Mouse (Mus musculus) layer of hippocampus, adult 18-20 months (tissue): ENCODE results near the gene Pfkfb4. TPM values are rescaled to one million over a fixed set of nuclear protein-coding genes. Genes with fewer than 3 reads are reported as not detected.

Source experiments
- DNase-seq, 2 experiments: peaks; one replicate each; pipeline ENCODE4 v3.0.0; 2022; ENCODE audit warnings: low spot score in 2 of 2
- long read RNA-seq: library from polyadenylated mRNA; stranded (forward); transcript quantifications from one replicate; pipeline ENCODE4 v2.0.0, GENCODE M21; 2021
- total RNA-seq, 2 experiments: library from RNA; stranded (reverse); gene quantifications; 2 replicates each; pipeline ENCODE4 v1.2.3; 2021

Gene Pfkfb4
- total RNA-seq = 10 to 100 TPM; 12.1 to 17.5 TPM
- long read RNA-seq, transcript Pfkfb4-203 (14 exons, 3,488 nt) = major isoform, 10 of 14 reads
- long read RNA-seq, partial matches to known transcripts = 2 of 14 reads
- long read RNA-seq, other reads (novel, unspliced or antisense) = 2 of 14 reads

GRCm38 (mm10) chr9:108991428-108992084, at the start of gene Pfkfb4:
Gene Pfkfb4 (plus strand): TSS chr9:108991778.
- DNase-seq = peak; percentile 93 to 96

GRCm38 (mm10) chr9:108945111-108945510, 46.5 kb upstream of the Pfkfb4 start:
- DNase-seq = peak in 1 of 2 experiments; percentile 26

GRCm38 (mm10) chr9:108945608-108946007, 46.0 kb upstream of the Pfkfb4 start:
- DNase-seq = no peak

- DNase-seq = no peak
These were observed 42.2 kb upstream of the Pfkfb4 start for GRCm38 (mm10) chr9:108949231-108949966.

DNA sequence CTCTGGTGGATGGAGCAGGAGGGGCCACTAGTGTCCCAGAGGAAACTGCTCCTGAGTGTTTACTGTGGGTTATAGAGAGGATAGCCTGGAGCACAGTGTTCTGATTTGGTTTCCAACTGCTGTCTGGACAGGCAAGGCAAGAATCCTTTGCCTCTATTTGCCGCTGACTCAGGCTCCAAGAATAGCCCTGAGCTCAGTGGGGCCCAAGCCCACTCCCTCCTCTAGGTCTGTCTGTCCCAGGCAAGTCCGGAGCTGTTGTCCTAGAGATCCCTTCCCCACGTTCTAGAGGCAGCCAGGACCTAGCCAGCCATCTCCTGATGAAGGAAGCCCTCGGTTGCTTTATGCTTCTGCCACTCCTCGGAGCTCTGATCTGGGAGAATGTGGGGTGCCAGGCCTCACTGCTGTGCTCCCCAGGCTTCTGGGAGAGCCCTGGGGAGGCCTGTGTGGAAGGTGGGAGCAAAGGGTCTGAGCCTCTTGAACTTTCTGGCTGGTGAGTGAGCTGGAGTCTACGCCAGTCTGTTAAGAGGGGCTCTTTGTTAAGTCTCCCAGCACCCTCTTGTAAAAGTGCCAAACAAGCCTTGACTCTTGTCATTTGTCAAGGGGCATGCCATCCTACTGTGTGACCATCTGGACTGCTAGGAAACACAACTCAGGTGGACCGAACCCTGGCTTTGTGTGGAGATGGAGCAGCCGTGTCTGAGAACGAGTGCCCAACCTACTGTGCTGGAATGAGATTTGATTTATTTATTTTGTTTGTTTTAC, 41.4 kb upstream of the Pfkfb4 start:
- no peak for DNase-seq

DNA sequence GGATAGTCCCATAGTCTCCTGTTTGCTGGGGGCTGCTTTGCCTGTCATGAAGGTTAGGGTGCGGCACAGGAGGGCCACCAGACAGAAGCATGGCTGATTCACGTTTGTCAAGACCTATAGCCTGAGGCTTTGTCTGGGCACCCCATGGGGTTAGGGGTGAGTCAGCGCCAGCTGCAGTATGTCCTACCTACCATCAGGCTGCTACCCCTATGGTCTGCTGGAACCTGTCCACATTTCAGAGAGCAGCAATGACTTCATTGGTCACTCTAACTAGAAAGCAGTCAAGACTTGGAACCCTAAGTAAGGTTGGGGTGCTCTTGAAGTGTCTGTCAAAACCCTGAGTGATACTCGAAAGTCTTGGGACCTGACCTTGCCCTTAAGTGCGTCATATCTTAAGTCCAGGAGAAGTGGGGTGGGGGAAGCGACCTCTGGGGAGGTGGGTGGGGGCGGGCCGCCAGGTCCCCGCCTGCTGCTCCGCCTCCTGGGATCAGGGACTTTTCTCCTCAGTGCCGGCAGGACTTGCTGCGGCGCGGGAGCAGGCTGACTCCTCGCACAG, 38.4 kb upstream of the Pfkfb4 start, which contains the start of gene Col7a1:
Col7a1 (plus strand) TSS at position 506 of the 556 bp plus-strand sequence.
- DNase-seq = no peak

- DNase-seq = no peak
These were observed 36.3 kb upstream of the Pfkfb4 start for GRCm38 (mm10) chr9:108955241-108955640.

DNA sequence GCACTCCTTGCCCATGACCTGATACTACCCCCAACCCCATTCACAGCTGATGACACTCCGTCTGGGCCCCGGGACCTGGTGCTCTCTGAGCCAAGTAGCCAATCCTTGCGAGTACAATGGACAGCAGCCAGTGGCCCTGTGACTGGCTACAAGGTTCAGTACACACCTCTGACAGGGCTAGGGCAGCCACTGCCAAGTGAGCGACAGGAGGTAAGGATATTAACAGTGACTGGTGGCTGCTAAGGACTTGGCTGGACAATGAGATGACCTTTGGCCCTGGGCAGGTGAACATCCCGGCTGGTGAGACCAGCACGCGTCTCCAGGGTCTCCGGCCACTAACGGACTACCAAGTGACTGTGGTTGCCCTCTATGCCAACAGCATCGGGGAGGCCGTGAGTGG, 35.7 kb upstream of the Pfkfb4 start:
- no peak for DNase-seq

GRCm38 (mm10) chr9:108963577-108963976, 28.0 kb upstream of the Pfkfb4 start:
- no peak for DNase-seq

- DNase-seq = no peak
These were observed 27.2 kb upstream of the Pfkfb4 start for GRCm38 (mm10) chr9:108964338-108964737.

DNA sequence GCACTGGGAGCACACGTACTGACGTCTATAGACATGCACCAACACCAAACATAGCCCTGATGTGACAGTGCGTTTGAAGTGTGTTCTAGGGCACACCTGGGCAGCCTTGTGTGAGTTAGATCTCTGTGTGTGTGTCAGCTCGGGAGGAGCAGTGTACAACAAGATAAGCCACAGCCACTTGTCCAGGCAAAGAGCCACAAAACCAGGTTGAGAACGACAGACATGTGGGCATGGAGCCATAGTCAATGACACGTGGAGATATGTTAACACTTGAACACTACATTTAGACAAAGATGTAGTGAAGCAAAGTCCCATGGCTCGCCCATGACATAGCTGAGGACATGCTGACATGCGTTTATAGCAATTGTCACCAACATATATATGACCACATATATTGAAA, 21.0 kb upstream of the Pfkfb4 start:
- no peak for DNase-seq

DNA sequence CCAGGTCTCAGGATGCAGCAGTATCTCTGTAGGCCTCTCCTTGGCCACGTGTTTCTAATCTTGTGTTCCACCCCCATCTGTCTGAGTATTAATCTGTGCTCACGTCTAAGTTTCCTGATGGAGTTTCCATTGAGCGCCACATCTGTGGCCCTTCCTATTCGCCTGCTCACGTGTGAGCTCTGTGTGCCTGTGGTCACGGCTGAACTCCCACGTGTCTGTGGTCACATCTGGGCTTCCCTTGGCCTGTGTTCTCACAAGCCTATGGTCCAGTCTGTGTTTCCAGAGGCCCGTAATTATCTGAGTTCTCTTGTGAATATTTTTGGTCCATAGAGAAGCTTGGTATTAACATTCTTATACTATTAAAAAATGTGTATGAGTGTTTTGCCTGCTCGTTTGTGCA, 15.1 kb upstream of the Pfkfb4 start:
- no peak for DNase-seq

DNA sequence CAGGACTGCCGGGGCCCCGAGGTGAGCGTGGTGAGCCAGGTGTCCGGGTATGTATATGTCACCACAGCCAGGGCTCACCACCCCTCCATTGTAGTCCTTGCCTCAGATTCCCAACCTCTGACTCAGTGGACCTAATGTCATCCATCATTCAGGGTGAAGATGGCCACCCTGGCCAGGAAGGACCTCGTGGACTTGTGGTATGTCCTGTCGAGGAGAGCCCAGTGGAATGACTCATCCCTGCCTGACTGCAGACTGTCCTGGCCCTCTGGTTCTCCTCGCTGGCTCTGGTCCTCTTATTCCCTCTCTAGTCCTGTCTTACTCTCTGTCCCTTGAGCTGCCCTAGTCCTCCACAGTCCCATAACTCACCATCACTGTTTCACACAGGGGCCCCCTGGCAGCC, 13.6 kb upstream of the Pfkfb4 start:
- DNase-seq = no peak

DNA sequence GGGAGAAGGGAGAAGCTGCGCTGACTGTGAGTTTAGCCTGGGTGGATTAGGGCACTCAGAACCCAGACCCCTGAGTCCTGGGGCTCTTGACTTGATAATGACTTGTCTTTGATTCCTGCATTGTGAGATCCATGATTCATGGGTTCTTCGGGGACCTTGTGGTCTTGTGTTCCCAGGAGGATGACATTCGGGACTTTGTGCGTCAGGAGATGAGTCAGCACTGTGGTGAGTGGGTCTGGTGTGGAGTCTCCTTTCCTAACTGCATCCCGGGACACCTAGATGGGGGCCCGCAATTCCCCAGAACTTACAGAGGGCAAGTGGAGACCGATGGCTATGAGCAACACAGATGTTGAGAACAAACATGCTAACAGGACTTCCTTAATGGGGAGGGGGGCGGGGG, 9.1 kb upstream of the Pfkfb4 start:
- DNase-seq = no peak

- DNase-seq = no peak
These were observed 8.4 kb upstream of the Pfkfb4 start for GRCm38 (mm10) chr9:108983209-108983608.

DNA sequence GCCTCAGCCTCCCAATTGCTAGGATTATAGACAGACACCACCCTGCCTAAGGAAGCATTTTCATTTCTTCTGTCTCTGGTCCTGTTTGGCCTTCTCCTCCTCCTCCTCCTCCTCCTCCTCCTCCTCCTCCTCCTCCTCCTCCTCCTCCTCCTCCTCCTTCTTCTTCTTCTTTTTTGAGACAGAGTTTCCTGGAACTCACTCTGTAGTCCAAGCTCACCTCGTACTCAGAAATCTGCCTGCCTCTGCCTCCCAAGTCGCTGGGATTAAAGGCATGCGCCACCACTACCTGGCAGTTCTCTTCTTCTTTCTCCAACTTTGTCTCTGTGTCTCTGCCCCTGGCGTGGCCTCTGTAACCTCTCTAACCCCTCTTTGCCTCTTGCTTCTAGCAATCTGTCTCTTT, 5.9 kb upstream of the Pfkfb4 start, which contains the start of gene Ucn2:
Ucn2 (plus strand) TSS at position 301 of the 400 bp plus-strand sequence.
- no peak for DNase-seq

DNA sequence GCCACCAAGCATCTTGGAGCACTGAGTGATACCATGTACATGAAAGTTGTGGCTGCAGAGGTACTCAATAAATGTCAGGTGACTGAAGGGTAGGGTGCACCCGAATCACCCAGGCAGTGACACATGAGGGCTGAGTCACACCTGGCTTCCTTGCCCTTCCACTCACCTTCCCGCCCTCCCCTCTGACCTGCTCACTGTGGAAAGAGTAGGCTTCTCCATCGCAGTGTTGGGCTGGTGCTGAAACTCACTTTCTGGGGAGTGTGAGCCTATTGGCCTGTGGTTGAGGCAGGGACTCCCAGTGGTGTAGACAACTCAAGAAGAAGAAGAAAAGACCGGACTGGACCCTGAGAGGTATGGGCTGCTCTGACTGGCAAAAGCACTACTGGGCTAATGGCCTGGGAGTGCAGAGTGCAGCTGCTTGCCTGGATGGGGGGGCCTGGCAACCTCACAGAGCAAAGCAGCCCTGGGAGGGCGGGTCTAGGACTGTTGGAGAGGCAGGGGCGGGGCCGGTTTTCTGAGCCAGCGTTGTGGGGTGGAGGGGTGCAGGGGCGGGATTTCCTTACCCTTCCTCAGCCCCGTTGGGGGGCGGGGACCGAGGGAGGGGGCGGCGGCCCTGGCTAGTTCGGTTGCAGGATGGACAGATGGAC, 3.8 kb upstream of the Pfkfb4 start:
- DNase-seq = no peak

GRCm38 (mm10) chr9:108989802-108990461, 1.6 kb upstream of the Pfkfb4 start:
- DNase-seq = no peak

DNA sequence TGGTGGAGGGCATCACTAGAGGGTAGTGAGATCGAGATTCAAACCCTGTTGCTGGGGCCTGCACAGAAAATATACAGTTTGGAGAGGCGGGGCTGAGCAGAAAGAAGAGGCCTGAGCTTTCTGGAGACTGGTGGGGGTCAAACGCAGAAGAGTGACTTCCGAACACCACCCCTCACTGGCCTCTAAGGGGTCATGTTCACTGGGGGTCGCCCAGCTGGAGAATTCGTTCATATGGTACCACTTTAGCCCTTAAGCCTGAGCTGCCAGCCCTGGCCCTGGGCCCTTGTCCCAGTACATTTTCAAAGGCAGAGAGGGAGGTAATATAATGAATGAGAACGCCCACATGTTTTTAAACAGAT, 1.1 kb upstream of the Pfkfb4 start:
- peak in 1 of 2 experiments; percentile 38 for DNase-seq

DNA sequence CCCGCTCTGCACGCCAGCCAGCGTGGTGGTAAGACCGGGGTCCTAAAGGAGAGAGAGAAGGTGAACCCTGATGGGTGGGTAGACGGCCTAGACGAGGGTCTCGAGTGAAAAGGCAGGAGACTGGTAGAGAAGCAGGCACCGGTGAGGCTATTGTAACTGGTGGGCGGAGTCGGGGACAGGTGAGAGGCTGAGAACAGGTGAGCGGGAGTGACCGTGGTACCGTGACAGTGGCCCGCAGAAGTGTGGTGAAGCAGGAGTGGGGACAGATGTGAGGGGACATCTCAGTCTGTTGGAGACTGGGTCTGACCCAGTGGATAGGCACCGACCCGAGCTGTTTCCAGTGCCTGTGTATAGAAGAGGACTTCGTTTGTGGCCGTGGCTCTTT, 499 bp downstream of the Pfkfb4 start:
- no peak for DNase-seq
